Mouse (Mus musculus) olfactory bulb, adult 2 months (tissue): ENCODE results near the gene Coq10a. TPM values are rescaled to one million over a fixed set of nuclear protein-coding genes. Genes with fewer than 3 reads are reported as not detected.
A peak's percentile ranks its signal among the peaks of the same experiment; 100 is the strongest.
"Not testable (repeated sequence)": the region's sequence is repeated elsewhere in the genome, so short reads cannot be mapped to it uniquely, and the experiment has no call there.

Experiments
- H3K27ac ChIP-seq: fragments of 200-500 bp; 2 replicates; pipeline ENCODE4 v1.5.1; 2012; ENCODE audit warnings: low read depth, low read length; ENCODE audit not compliant: insufficient read depth
- H3K4me1 ChIP-seq: fragments of 200-500 bp; 2 replicates; pipeline ENCODE4 v1.6.1; 2012; ENCODE audit warnings: low read length; ENCODE audit not compliant: control insufficient read depth, insufficient read depth
- H3K4me3 ChIP-seq: fragments of 200-500 bp; 2 replicates; pipeline ENCODE4 v1.5.1; 2012; ENCODE audit warnings: mild to moderate bottlenecking, low read depth, low read length, moderate library complexity; ENCODE audit not compliant: insufficient read depth
- CTCF ChIP-seq: fragments of 200-500 bp; IDR thresholded peaks from 2 replicates; pipeline ENCODE4 v1.5.1; 2012; ENCODE audit warnings: low read depth, mild to moderate bottlenecking, low read length, moderate library complexity; ENCODE audit not compliant: insufficient read depth
- POLR2A ChIP-seq: fragments of 200-500 bp; IDR thresholded peaks from 2 replicates; pipeline ENCODE4 v1.6.1; 2012; ENCODE audit warnings: mild to moderate bottlenecking, low read depth, low read length, moderate library complexity; ENCODE audit not compliant: insufficient read depth
- WGBS: fragments of 180-500 bp; shearing (Covaris S2); methylation state at CpG from one replicate; pipeline ENCODE4 v1.1.7; 2018; 5-methylcytosine and 5-hydroxymethylcytosine counted together
- polyA plus RNA-seq: library from polyadenylated mRNA; stranded (reverse); fragments of >200 nt; gene quantifications from 2 replicates; pipeline ENCODE4 v1.2.4, GENCODE M21; 2012; ENCODE audit warnings: low replicate concordance; ENCODE audit not compliant: missing spikeins, insufficient read depth, insufficient read length

Coq10a gene
- polyA plus RNA-seq, 1 experiment = not detected

DNA sequence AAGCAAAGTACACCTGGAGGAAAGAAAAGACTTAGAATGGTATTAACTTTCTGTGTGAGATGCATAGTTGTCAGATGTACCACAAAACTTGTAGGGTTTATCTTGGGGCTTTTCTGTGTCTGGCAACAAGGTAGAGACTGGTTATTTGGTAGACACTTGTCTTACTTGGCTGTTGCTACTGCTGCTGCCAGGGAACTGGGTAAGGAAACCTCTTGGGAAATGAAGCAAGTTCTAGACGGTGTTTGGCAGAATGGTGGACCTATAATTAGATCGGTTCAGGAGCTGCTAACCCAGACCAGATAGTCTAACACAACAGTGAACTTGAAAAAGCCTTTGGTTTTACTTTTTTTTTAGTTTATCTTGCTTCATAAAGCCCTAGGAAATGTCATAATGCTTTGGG lies 29.8 kb downstream of the Coq10a start:
- H3K27ac ChIP-seq = no peak overlapping the region
- TF ChIP-seq CTCF (no peak), POLR2A (no peak)
- no peak overlapping the region for H3K4me3 ChIP-seq

DNA sequence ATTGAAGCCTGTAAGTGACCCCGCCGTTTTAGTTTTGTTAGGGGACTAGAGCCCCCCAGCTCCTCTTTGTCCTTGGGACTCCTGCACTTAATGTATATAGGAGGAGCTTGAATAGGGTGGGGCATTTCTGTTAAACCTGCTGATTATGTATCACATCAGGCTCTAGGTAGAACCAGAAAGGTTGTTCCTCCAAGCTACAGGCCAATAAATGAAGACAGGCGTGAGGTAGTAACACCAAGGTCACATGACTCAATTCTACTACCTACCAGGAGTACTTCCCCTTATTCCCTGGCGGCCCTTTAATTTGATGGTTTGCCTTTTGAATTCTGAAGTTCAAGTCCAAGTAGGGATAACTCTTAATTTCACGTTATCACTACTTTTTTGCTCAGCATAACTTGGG lies 30.4 kb downstream of the Coq10a start:
- 0 out of 2 replicates have a peak, but pooled peaks cover 4% of the 10 kb centered on the region for H3K4me1 ChIP-seq
- TF ChIP-seq CTCF (no peak), POLR2A (no peak)
- peak overlapping the region; percentile 97 for H3K27ac ChIP-seq
- peak overlapping the region; percentile 98 for H3K4me3 ChIP-seq
- 8% methylated on average over 5 of the region's 5 CpGs for WGBS

More for the DNA sequence above, 29.8 kb downstream of the Coq10a start:
- 0 out of 2 replicates have a peak, but pooled peaks cover 4% of the 10 kb centered on the region for H3K4me1 ChIP-seq
- 11% methylated on average over 2 of the region's 2 CpGs for WGBS

- 0 out of 2 replicates have a peak, but pooled peaks cover 3% of the 10 kb centered on the region for H3K4me1 ChIP-seq
- WGBS = under 1% methylated on average over 61 of the region's 61 CpGs
- peak within 1 kb of the TSS; percentile 97 for H3K27ac ChIP-seq
- H3K4me3 ChIP-seq = peak within 1 kb of the TSS; percentile 98
- TF ChIP-seq CTCF (no peak), POLR2A (peak; percentile 90)
Observed at GRCm38 (mm10) chr10:128337306-128338181, 31.3 kb downstream of the Coq10a start, which contains the start of gene Cs. Cs (plus strand) TSS chr10:128337734.

- WGBS = 74% methylated on average over 3 of the region's 3 CpGs
- no peak for TF ChIP-seq POLR2A
- TF ChIP-seq CTCF = no peak
- no peak overlapping the region for H3K27ac ChIP-seq
- H3K4me3 ChIP-seq = no peak overlapping the region
- 0 out of 2 replicates have a peak, but pooled peaks cover 3% of the 10 kb centered on the region for H3K4me1 ChIP-seq
Observed at GRCm38 (mm10) chr10:128336597-128336996, 32.2 kb downstream of the Coq10a start.

DNA sequence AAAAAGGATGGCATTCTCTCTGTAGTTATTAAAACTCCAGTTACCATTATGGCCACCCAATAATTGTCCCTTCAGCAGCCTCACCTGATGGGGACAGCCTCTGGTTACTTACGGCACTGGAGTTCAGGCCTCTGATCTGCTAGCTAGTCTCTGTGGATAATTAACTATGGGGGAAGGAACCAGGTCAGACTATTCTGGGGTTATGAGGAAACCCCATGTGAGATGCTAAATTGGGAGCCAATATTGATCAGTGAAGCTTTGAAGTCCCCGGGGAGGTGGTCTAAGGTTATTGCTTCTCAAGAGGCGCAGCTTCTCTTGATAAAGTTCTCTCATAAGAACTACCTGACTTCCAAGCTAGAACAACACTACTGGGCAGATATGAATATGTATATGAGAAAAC lies 32.6 kb downstream of the Coq10a start:
- H3K27ac ChIP-seq = no peak overlapping the region
- 0 out of 2 replicates have a peak, but pooled peaks cover 3% of the 10 kb centered on the region for H3K4me1 ChIP-seq
- 94% methylated on average over 3 of the region's 3 CpGs for WGBS
- TF ChIP-seq POLR2A (no peak), CTCF (no peak)
- no peak overlapping the region for H3K4me3 ChIP-seq

DNA sequence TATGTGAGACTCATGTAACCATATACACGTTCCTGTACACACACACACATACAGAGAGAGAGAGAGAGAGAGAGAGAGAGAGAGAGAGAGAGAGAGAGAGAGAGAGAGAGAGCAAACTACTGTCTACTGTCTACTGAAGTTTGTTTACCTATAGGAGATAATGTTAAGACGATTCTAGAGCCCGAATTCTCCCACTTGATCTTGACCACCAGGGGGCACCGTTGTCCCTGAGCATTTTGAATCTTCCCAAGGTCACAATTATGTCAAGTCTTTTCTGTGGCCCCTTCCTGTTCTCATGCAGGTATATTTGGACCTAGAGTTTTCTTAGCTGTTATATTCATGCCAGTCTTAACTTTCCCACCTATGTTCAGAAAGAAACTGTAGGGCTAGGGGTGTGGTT lies 33.2 kb downstream of the Coq10a start:
- Histone ChIP-seq H3K4me1 (0 out of 2 replicates have a peak, but pooled peaks cover 3% of the 10 kb centered on the region), H3K27ac (no peak overlapping the region; the same call in 1 of the 2 replicates), H3K4me3 (no peak overlapping the region)
- TF ChIP-seq CTCF (no peak), POLR2A (no peak)
- WGBS = 0% methylated on average over 4 of the region's 4 CpGs

DNA sequence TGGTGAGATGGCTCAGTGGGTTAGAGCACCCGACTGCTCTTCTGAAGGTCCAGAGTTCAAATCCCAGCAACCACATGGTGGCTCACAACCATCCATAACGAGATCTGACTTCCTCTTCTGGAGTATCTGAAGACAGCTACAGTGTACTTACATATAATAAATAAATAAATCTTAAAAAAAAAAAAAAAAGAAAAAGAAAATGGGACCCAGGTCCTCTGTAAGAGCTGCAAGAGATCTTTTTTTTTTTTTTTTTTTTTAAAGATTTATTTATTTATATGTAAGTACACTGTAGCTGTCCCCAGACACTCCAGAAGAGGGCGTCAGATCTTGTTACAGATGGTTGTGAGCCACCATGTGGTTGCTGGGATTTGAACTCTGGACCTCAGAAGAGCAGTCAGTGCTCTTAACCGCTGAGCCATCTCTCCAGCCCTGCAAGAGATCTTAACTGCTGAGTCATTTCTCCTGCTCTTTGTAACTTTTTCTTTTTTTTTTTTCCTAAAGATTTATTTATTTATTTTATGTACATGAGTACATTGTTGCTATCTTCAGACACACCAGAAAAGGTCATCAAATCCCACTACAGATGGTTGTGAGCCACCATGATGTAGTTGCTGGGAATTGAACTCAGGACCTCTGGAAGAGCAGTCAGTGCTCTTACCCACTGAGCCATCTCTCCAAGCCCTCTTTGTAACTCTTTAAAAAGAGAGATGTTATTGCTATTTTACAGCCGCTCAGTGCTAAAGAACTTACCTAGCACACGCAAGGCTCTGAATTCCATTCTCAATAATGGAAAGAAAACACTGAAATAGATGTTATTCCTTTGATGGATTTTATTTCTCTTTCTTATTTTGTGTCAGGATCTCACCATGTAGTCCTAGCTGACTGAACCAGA lies 36.2 kb downstream of the Coq10a start:
- not testable (repeated sequence) for H3K27ac ChIP-seq, H3K4me1 ChIP-seq, H3K4me3 ChIP-seq
- 77% methylated on average over 6 of the region's 6 CpGs for WGBS

DNA sequence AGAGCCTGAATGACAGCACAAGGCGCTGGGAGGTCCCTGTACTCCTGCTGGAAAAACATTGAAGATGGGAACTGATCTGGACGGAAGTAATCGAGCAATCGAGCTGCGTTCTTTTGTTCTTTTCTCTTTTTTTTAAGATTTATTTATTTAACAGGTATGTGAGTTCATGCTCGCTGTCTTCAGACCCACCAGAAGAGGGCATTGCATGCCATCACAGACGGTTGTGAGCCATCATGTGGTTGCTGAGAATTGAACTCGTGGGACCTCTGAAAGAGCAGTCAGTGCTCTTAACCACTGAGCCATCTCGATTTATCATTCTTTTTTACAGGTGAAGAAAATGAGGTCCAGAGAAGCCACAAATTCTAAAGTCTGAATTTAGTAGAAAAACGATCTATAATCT lies 41.2 kb downstream of the Coq10a start:
- Histone ChIP-seq H3K4me3 (no peak overlapping the region), H3K27ac (no peak overlapping the region), H3K4me1 (peaks cover 11% of the 10 kb centered on the region)
- TF ChIP-seq POLR2A (no peak), CTCF (no peak)
- 78% methylated on average over 10 of the region's 10 CpGs for WGBS
